Mouse (Mus musculus) T-helper 2 cell (primary cell): ENCODE measurements at regions not wholly inside any gene's neighbourhood (a gene's known extent, or its start where the extent isn't known, plus 50 kb on each side); places are given as distances from the start of the nearest gene placed in this dataset.

ENCODE experiments used
- in situ Hi-C: fragments of 300-600 bp; cut with MboI, MseI; formaldehyde crosslinking; loops from one replicate; pipeline ENCODE4 v1.15.1; 2025; ENCODE audit warnings: high pct_unique_total_duplicates

DNA sequence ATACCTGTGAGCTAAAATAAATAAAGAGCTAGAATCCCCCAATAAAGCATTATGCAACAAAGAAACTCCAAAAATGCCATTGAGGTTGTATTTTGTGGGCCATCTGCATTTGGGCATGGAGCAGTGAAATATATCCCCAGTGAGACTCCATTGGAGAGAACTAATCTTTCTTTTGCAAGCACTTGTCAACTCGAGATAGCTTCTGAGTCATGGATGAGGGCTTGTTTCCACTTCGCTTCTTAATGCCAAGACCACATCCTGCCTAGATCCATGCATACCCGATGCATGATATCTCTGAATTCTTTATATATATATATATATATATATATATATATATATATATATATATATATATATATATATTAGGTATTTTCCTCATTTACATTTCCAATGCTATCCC is 349.0 kb upstream of the Slc8a1 start:
- in situ Hi-C loops: no loop called here

GRCm38 (mm10) chr17:82080301-82080700 is 342.1 kb upstream of the Slc8a1 start:
- in situ Hi-C loops: no loop called here
